8 mouse cellular contexts compared by ENCODE assay signal in the genomic region with DNA sequence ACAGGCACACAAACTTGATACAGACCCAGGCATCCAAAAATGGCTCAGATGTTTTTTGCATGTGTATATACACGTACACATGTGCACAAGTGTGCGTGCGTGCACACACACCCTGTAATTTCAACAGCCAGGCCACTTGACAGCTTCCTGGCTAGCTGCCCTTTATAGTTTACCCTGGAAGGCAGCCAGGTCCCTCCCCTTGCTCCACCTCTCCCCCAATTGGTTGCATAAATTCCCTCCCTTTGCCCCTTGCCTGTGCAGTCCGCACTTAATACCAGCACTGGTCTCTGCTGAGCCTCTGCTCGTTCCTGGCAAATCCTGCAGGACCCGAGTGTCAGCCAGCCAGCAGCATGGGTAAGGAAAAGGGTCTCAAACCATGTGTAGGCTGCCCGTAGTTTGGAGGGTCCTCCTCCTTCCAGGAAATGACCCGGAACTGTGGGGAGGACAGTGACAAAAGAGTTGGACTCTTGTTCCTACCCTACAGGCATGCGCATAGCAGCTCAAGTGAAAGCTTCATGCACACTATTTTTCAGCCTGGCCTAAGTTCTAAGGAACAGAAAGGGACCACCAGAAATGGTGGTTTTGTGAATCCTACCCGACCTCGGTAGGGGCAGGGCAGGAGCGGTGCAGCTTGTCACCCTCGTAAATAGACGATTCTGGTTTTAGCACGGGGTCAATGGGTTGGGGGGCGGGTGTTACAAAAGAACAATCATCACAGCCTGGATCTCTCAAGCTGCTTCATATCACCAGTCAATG. TPM values are rescaled to one million over a fixed set of nuclear protein-coding genes. Genes with fewer than 3 reads are reported as not detected.
DNase-seq lines count a peak whose midpoint lies in the region; ATAC-seq lines count a peak whose summit lies in the region.

A gene (plus strand): TSS at position 248 of the 756 bp plus-strand sequence.

- no peaks in the 10 kb centered on the region for H3K36me3 ChIP-seq in embryonic facial prominence, embryonic 10.5 days (replicated peaks)
- no peaks in the 10 kb centered on the region for H3K36me3 ChIP-seq in intestine, embryonic 15.5 days

- peak; percentile 95 for ATAC-seq in intestine, embryonic 15.5 days
- ATAC-seq in megakaryocyte, adult 5-6 weeks (ENCODE audit: poor library complexity, severe bottlenecking), result peak; percentile 88

- H3K27ac ChIP-seq in embryonic facial prominence, embryonic 10.5 days (replicated peaks), result peak within 1 kb of the TSS; percentile 80
- peak within 1 kb of the TSS; percentile 88 for H3K27ac ChIP-seq in intestine, embryonic 15.5 days

- H3K27me3 ChIP-seq in embryonic facial prominence, embryonic 10.5 days (replicated peaks; ENCODE audit: low read depth, poor library complexity, severe bottlenecking), result no peaks in the 10 kb centered on the region
- H3K27me3 ChIP-seq in intestine, embryonic 15.5 days (replicated peaks), result no peaks in the 10 kb centered on the region

- peaks cover 23% of the 10 kb centered on the region for H3K4me1 ChIP-seq in embryonic facial prominence, embryonic 10.5 days
- peaks cover 11% of the 10 kb centered on the region for H3K4me1 ChIP-seq in intestine, embryonic 15.5 days (replicated peaks)

- intact Hi-C loops in gastrocnemius, postnatal 36 days (cut with DNase I), result no loop called here
- intact Hi-C loops in left cerebral cortex, postnatal 10 days (cut with DNase I), result no loop called here

- 40% methylated on average over 16 of the region's 16 CpGs for WGBS in embryonic facial prominence, embryonic 10.5 days
- WGBS in intestine, embryonic 15.5 days, result 3% methylated on average over 16 of the region's 16 CpGs

- H3K4me3 ChIP-seq in embryonic facial prominence, embryonic 10.5 days, result peak within 1 kb of the TSS; percentile 42
- H3K4me3 ChIP-seq in intestine, embryonic 15.5 days (replicated peaks), result peak within 1 kb of the TSS; percentile 38

- H3K4me2 ChIP-seq in intestine, embryonic 15.5 days (replicated peaks), result peak within 1 kb of the TSS; percentile 64

- peak within 1 kb of the TSS; percentile 49 for H3K9ac ChIP-seq in intestine, embryonic 15.5 days

- peak; percentile 94 for DNase-seq in adrenal gland, postnatal 10 days
- peak; percentile 64 for DNase-seq in embryonic facial prominence, embryonic 10.5 days (ENCODE audit: low spot score)
- DNase-seq in gastrocnemius, postnatal 36 days, result peak; percentile 65 to 86
- DNase-seq in left cerebral cortex, postnatal 10 days (ENCODE audit: extremely low spot score in 1 of 2, low spot score in 2 of 2), result peak; percentile 58 to 81
- DNase-seq in right cerebral cortex, adult 18-20 months, result peak; percentile 43
- DNase-seq in thymus, postnatal 4 days, result no peak

- H3K9me3 ChIP-seq in embryonic facial prominence, embryonic 10.5 days, result no peaks in the 10 kb centered on the region
- no peaks in the 10 kb centered on the region for H3K9me3 ChIP-seq in intestine, embryonic 15.5 days

RNA-seq across cellular contexts. Expression of the gene that starts here (rescaled TPM):
- total RNA-seq in adrenal gland, postnatal 10 days (2021), result 10 to 100 TPM; 73.8 to 78.3 TPM
- polyA plus RNA-seq in embryonic facial prominence, embryonic 10.5 days (2016; fragmentation: Nextera tagmentation; extraction: Ambion mirVana), result 6.4 and 7.7 TPM in 2 replicates
- total RNA-seq in gastrocnemius, postnatal 36 days (2021), result 10 to 100 TPM in 1 of 2 experiments, 1 to 10 TPM in 1; 8.2 to 17.1 TPM
- 108 and 123 TPM in 2 replicates for polyA plus RNA-seq in intestine, embryonic 15.5 days (2015; fragmentation: Nextera tagmentation; extraction: Ambion mirVana)
- total RNA-seq in left cerebral cortex, postnatal 10 days (2021), result 1 to 10 TPM; 3.2 to 3.8 TPM
- total RNA-seq in megakaryocyte, adult 5-6 weeks (2015), result 22.8 and 26.8 TPM in 2 replicates
- 25.2 and 27.9 TPM in 2 replicates for total RNA-seq in megakaryocyte, adult 5-6 weeks (2017)

Comparison
In these comparisons a context has a peak if more than half of its experiments do, and no peak if none do; other contexts are left out.
1. RNA of the gene that starts here (polyA plus RNA-seq): 108 to 123 TPM in intestine, embryonic 15.5 days; 6.4 to 7.7 TPM in embryonic facial prominence, embryonic 10.5 days; every median in the first group is over 10 times any median in the second.